Mouse (Mus musculus) liver, postnatal 0 days (tissue): ENCODE data around the gene Cited4.

Experiments used
- CTCF ChIP-seq: sonication (generic); IDR thresholded peaks from 2 replicates; pipeline ENCODE4 v1.5.1; 2016; ENCODE audit warnings: antibody characterized with exemption, low read depth
- EP300 ChIP-seq: IDR thresholded peaks from 2 replicates; pipeline ENCODE4 v1.6.1; 2016; ENCODE audit warnings: antibody characterized with exemption, low read depth, mild to moderate bottlenecking

GRCm38 (mm10) chr4:120649369-120650207, 16.8 kb upstream of the Cited4 start:
- TF ChIP-seq CTCF (no peak), EP300 (no peak)
